Mouse (Mus musculus) G1E (cell line): ENCODE measurements around the gene Ak5.

Source experiments
- CTCF ChIP-seq: IDR thresholded peaks from 2 replicates; pipeline ENCODE4 v1.5.1; 2012; ENCODE audit warnings: low read depth, low read length, inconsistent platforms, mixed read lengths
- GATA1 ChIP-seq: IDR thresholded peaks from 2 replicates; pipeline ENCODE4 v1.6.1; 2012; ENCODE audit warnings: borderline replicate concordance, low read length, inconsistent platforms, mixed read lengths

DNA sequence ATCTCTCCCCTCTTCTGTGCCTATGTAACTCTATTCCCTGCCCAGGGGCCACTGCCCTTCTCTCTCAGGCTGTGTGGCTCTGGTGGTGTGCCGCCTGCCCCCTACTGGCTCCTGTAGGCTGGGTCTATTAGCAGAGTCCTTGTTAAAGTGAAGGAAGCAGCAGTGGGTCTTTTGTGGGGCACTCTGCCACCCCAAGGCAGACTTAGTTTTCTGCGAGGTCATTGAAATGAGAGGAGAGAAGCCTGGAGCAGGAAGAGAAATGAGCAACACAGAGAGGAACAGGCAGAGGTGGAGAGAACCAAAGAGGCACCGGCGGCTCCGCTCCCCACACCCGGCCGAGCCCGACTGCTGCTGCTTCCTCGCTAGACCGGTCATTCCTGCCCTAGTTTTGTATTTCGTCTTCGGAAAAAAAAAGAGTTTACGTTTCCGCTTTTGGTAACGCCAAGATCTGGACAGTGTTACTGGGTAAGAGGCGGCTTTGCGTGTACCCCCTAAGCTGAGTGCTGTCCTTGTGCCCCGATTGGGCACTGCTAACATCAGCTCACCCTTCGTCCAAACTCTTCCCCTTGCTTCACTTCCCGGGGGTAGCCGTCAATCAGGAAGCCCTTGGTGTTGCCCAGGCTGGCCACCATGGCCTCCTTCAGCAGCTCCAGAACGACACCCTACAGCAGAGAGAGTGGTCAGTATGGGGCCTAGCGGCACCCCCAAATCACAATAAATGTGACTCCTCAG lies 190.2 kb downstream of the Ak5 start:
- TF ChIP-seq CTCF: no peak; the same call in 1 of the 2 replicates
- TF ChIP-seq GATA1: no peak
